Mouse (Mus musculus): ENCODE results near the gene Ugt1a10. TPM values are rescaled to one million over a fixed set of nuclear protein-coding genes. Genes with fewer than 3 reads are reported as not detected.

Gene Ugt1a10
- total RNA-seq, 2 experiments from 2014 or later = not detected

- ATAC-seq (replicated peaks; ENCODE audit: low FRiP score, low TSS enrichment, poor library complexity, severe bottlenecking) = no peak
Measured at GRCm38 (mm10) chr1:88240072-88240471, 184.9 kb downstream of the Ugt1a10 start.

GRCm38 (mm10) chr1:88240579-88240978 is 185.4 kb downstream of the Ugt1a10 start:
- no peak for ATAC-seq (replicated peaks; ENCODE audit: low FRiP score, low TSS enrichment, poor library complexity, severe bottlenecking)

GRCm38 (mm10) chr1:88243861-88244260 is 188.7 kb downstream of the Ugt1a10 start:
- ATAC-seq (replicated peaks; ENCODE audit: low FRiP score, low TSS enrichment, poor library complexity, severe bottlenecking) = no peak

- no peak for ATAC-seq (replicated peaks; ENCODE audit: low FRiP score, low TSS enrichment, poor library complexity, severe bottlenecking)
Measured at GRCm38 (mm10) chr1:88245881-88246280, 190.7 kb downstream of the Ugt1a10 start.

- ATAC-seq (replicated peaks; ENCODE audit: low FRiP score, low TSS enrichment, poor library complexity, severe bottlenecking) = no peak
Measured at GRCm38 (mm10) chr1:88246386-88246785, 191.2 kb downstream of the Ugt1a10 start.

GRCm38 (mm10) chr1:88247660-88248059 is 192.5 kb downstream of the Ugt1a10 start:
- ATAC-seq (replicated peaks; ENCODE audit: low FRiP score, low TSS enrichment, poor library complexity, severe bottlenecking) = no peak

- no peak for ATAC-seq (replicated peaks; ENCODE audit: low FRiP score, low TSS enrichment, poor library complexity, severe bottlenecking)
Measured at GRCm38 (mm10) chr1:88248658-88249057, 193.5 kb downstream of the Ugt1a10 start.

- ATAC-seq (replicated peaks; ENCODE audit: low FRiP score, low TSS enrichment, poor library complexity, severe bottlenecking) = peak; percentile 0; the same call in 1 of the 2 replicates
Measured at GRCm38 (mm10) chr1:88249596-88249995, 194.4 kb downstream of the Ugt1a10 start.

- ATAC-seq (replicated peaks; ENCODE audit: low FRiP score, low TSS enrichment, poor library complexity, severe bottlenecking) = no peak
Measured at GRCm38 (mm10) chr1:88250023-88250422, 194.8 kb downstream of the Ugt1a10 start.

- no peak for ATAC-seq (replicated peaks; ENCODE audit: low FRiP score, low TSS enrichment, poor library complexity, severe bottlenecking)
Measured at GRCm38 (mm10) chr1:88253106-88253505, 197.9 kb downstream of the Ugt1a10 start.

- peak; percentile 6 for ATAC-seq (replicated peaks; ENCODE audit: low FRiP score, low TSS enrichment, poor library complexity, severe bottlenecking)
Measured at GRCm38 (mm10) chr1:88253540-88253939, 198.4 kb downstream of the Ugt1a10 start.

GRCm38 (mm10) chr1:88254793-88255465 is 199.7 kb downstream of the Ugt1a10 start:
- no peak for ATAC-seq (replicated peaks; ENCODE audit: low FRiP score, low TSS enrichment, poor library complexity, severe bottlenecking)

GRCm38 (mm10) chr1:88255466-88255857 is 200.3 kb downstream of the Ugt1a10 start:
- no peak for ATAC-seq (replicated peaks; ENCODE audit: low FRiP score, low TSS enrichment, poor library complexity, severe bottlenecking)

GRCm38 (mm10) chr1:88255989-88256754 is 201.0 kb downstream of the Ugt1a10 start:
- ATAC-seq (replicated peaks; ENCODE audit: low FRiP score, low TSS enrichment, poor library complexity, severe bottlenecking) = no peak

- no peak for ATAC-seq (replicated peaks; ENCODE audit: low FRiP score, low TSS enrichment, poor library complexity, severe bottlenecking)
Measured at GRCm38 (mm10) chr1:88256886-88257663, 201.9 kb downstream of the Ugt1a10 start.

GRCm38 (mm10) chr1:88257681-88258080 is 202.5 kb downstream of the Ugt1a10 start:
- ATAC-seq (replicated peaks; ENCODE audit: low FRiP score, low TSS enrichment, poor library complexity, severe bottlenecking) = no peak

GRCm38 (mm10) chr1:88258361-88258760 is 203.2 kb downstream of the Ugt1a10 start:
- no peak for ATAC-seq (replicated peaks; ENCODE audit: low FRiP score, low TSS enrichment, poor library complexity, severe bottlenecking)

- ATAC-seq (replicated peaks; ENCODE audit: low FRiP score, low TSS enrichment, poor library complexity, severe bottlenecking) = peak; percentile 19
Measured at GRCm38 (mm10) chr1:88258881-88259642, 203.9 kb downstream of the Ugt1a10 start.

GRCm38 (mm10) chr1:88259643-88260024 is 204.4 kb downstream of the Ugt1a10 start:
- ATAC-seq (replicated peaks; ENCODE audit: low FRiP score, low TSS enrichment, poor library complexity, severe bottlenecking) = peak; percentile 1

All from megakaryocyte-erythroid progenitor cell, adult 5-6 weeks (primary cell).